Mouse (Mus musculus) limb, embryonic 10.5 days (tissue): ENCODE data around the gene Megf8. TPM values are rescaled to one million over a fixed set of nuclear protein-coding genes. Genes with fewer than 3 reads are reported as not detected.

ENCODE experiments used
- DNase-seq: peaks from one replicate; pipeline ENCODE4 v3.0.0-alpha.2; 2017; ENCODE audit warnings: low spot score
- H3K27ac ChIP-seq: fragments of 300-500 bp; sonication (generic); 2 replicates; pipeline ENCODE4 v1.5.1; 2016; ENCODE audit warnings: mild to moderate bottlenecking
- H3K27me3 ChIP-seq: fragments of 300-500 bp; sonication (generic); 2 replicates; pipeline ENCODE4 v1.6.1; 2016; ENCODE audit warnings: low read depth, mild to moderate bottlenecking; ENCODE audit not compliant: poor library complexity, severe bottlenecking
- H3K36me3 ChIP-seq: fragments of 300-500 bp; sonication (generic); 2 replicates; pipeline ENCODE4 v1.6.1; 2016; ENCODE audit warnings: mild to moderate bottlenecking, moderate library complexity
- H3K4me1 ChIP-seq: fragments of 300-500 bp; sonication (generic); 2 replicates; pipeline ENCODE4 v1.6.1; 2016
- H3K4me3 ChIP-seq: fragments of 300-500 bp; sonication (generic); 2 replicates; pipeline ENCODE4 v1.5.1; 2016; ENCODE audit warnings: mild to moderate bottlenecking, moderate library complexity
- H3K9me3 ChIP-seq: fragments of 300-500 bp; sonication (generic); replicated peaks from 2 replicates; pipeline ENCODE4 v1.6.1; 2016; ENCODE audit warnings: mild to moderate bottlenecking
- WGBS: fragments of 180-500 bp; shearing (Covaris S2); methylation state at CpG from one replicate; pipeline ENCODE4 v1.1.7; 2016; 5-methylcytosine and 5-hydroxymethylcytosine counted together
- polyA plus RNA-seq: library from polyadenylated mRNA; unstranded; fragments of >200 nt; fragmentation: Nextera tagmentation; extraction: Ambion mirVana; gene quantifications from 2 replicates; pipeline ENCODE4 v1.2.1, GENCODE M21; 2016

The Megf8 gene
- polyA plus RNA-seq, 1 experiment from 2014 or later: 22.2 TPM

- Histone ChIP-seq H3K36me3 (peaks cover 83% of the 10 kb centered on the region), H3K4me1 (peaks cover 29% of the 10 kb centered on the region), H3K9me3 (no peaks in the 10 kb centered on the region), H3K27me3 (no peaks in the 10 kb centered on the region), H3K4me3 (peak overlapping the region; percentile 3; the same call in 1 of the 2 replicates), H3K27ac (no peak overlapping the region)
- no peak for DNase-seq
- WGBS: 92% methylated on average over 9 of the region's 10 CpGs
Observed at GRCm38 (mm10) chr7:25293191-25293739, 23.7 kb upstream of the Megf8 start.

DNA sequence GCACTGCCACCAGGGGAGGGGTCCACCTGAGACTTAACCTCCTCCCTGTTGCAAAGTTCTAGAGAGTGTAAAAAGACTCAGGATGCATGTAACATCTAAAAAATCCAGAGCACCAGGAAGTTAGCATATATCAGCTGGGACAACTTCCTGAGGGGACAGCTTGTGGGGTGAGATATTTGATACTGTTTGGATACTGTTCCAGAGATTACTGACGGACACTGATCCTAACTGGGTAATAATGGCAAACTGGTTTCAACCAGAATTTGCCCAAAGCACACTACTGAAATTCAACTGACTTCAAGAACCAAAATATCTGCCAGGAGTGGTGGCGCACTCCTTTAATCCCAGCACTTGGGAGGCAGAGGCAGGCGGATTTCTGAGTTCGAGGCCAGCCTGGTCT lies 22.5 kb upstream of the Megf8 start:
- no peak for DNase-seq
- H3K4me3 ChIP-seq: no peak overlapping the region
- 90% methylated on average over 4 of the region's 4 CpGs for WGBS
- peaks cover 70% of the 10 kb centered on the region for H3K36me3 ChIP-seq
- H3K27me3 ChIP-seq: no peaks in the 10 kb centered on the region
- H3K9me3 ChIP-seq: no peaks in the 10 kb centered on the region
- H3K27ac ChIP-seq: no peak overlapping the region
- peaks cover 32% of the 10 kb centered on the region for H3K4me1 ChIP-seq

DNA sequence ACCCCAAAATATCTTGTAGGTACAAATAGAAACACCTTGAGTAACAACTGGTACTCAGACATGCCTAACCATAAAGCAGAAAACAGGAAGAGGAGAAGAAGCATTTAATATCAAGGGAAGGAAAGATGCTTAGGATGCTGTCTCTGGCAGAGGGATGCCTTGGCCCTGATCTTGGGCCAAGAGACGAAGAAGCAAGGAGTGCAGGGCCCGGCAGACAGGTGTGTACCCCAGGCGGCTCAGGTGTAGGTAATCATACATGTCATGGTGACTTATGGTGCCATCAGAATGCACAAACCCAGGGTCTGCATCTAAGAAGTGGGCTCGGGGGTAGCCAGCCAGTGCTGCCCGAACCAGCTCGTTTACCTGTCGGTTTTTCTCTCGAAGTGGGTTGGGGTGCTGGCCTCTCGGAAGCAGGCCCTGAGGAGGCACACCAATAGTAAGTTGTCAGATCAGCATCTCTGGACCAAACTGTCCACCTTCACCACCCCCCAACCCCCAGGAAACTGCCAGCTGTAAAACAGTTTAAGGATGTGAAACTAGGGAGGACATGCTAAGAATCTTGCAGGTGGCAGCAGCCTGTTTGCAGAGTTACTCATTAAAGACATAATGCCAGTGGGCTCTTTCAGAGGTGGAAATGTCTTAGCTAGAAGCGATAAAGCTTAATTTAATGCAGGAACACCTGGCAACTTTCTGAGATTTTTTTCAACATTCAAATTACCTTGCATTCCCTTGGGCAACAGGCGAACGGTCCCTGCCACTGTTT lies 21.8 kb upstream of the Megf8 start:
- H3K9me3 ChIP-seq: no peaks in the 10 kb centered on the region
- no peak overlapping the region for H3K27ac ChIP-seq
- WGBS: 90% methylated on average over 12 of the region's 12 CpGs
- peaks cover 32% of the 10 kb centered on the region for H3K4me1 ChIP-seq
- H3K4me3 ChIP-seq: no peak overlapping the region; the same call in 1 of the 2 replicates
- H3K27me3 ChIP-seq: no peaks in the 10 kb centered on the region
- no peak for DNase-seq
- H3K36me3 ChIP-seq: peaks cover 64% of the 10 kb centered on the region

DNA sequence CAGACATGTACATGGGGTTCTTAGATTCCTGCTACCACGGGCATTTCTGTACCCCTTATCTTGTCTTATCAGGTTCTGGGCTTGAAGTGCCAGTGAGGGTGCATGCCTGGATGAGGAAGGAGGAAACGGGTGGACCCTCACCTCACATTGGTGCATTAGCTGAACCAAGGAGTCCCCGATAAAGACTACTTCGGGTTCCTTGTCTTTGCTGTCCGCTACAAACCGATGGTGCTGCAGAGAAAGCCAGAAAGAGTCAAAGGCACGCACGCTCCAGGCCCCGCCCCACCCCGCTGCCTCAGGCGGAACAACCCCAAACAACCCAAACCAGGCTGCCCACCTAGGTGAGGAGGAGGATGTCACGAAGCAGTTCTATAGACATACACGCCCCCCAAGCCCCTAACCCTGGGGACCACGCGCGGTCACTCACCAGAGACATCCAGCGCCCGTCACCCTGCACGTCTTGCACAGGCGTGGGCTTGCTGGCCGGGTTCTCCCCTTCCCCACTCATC lies 20.0 kb upstream of the Megf8 start:
- Histone ChIP-seq H3K27me3 (no peaks in the 10 kb centered on the region), H3K4me1 (peaks cover 38% of the 10 kb centered on the region), H3K36me3 (peaks cover 45% of the 10 kb centered on the region), H3K27ac (peak overlapping the region; percentile 98), H3K4me3 (peak overlapping the region; percentile 95), H3K9me3 (no peaks in the 10 kb centered on the region)
- whole genome bisulfite sequencing: 2% methylated on average over 21 of the region's 21 CpGs
- DNase-seq: peak; percentile 77

GRCm38 (mm10) chr7:25297454-25298325 lies 19.3 kb upstream of the Megf8 start, which contains the start of gene Pafah1b3:
TSS of gene Pafah1b3 (minus strand) at chr7:25297986.
- H3K4me3 ChIP-seq: peak within 1 kb of the TSS; percentile 95
- H3K36me3 ChIP-seq: peaks cover 38% of the 10 kb centered on the region
- peaks cover 38% of the 10 kb centered on the region for H3K4me1 ChIP-seq
- under 1% methylated on average over 52 of the region's 52 CpGs for WGBS
- H3K9me3 ChIP-seq: no peaks in the 10 kb centered on the region
- H3K27me3 ChIP-seq: no peaks in the 10 kb centered on the region
- peak; percentile 90 for DNase-seq
- peak within 1 kb of the TSS; percentile 98 for H3K27ac ChIP-seq

DNA sequence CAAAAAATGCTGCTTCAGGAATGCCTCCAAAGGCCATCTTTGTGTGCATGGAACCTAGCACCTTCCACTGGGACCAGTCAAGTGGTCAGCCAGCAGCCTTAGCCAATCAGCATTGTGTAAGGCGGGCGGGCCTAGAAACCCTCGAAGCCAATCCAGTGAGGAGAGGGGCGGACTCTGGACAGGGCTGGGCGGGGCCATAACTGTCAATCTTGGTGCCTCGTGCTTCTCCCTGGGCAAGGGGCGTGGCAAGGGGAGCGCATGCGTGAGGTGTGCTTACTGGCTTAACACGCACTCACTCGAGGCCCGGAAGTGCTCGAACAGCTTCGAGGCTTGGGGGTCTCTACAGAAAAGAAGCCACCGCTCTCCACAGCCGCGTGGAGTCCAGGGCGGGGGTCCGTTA lies 15.9 kb upstream of the Megf8 start, which contains the start of gene Prr19:
Gene Prr19 (plus strand): TSS at position 349 of the 400 bp plus-strand sequence.
- no peaks in the 10 kb centered on the region for H3K9me3 ChIP-seq
- H3K4me3 ChIP-seq: no peak within 1 kb of the TSS
- H3K27me3 ChIP-seq: peaks cover 25% of the 10 kb centered on the region
- peaks cover 5% of the 10 kb centered on the region for H3K36me3 ChIP-seq
- WGBS: 61% methylated on average over 19 of the region's 19 CpGs
- no peak within 1 kb of the TSS for H3K27ac ChIP-seq
- peak; percentile 52 for DNase-seq
- peaks cover 36% of the 10 kb centered on the region for H3K4me1 ChIP-seq

DNA sequence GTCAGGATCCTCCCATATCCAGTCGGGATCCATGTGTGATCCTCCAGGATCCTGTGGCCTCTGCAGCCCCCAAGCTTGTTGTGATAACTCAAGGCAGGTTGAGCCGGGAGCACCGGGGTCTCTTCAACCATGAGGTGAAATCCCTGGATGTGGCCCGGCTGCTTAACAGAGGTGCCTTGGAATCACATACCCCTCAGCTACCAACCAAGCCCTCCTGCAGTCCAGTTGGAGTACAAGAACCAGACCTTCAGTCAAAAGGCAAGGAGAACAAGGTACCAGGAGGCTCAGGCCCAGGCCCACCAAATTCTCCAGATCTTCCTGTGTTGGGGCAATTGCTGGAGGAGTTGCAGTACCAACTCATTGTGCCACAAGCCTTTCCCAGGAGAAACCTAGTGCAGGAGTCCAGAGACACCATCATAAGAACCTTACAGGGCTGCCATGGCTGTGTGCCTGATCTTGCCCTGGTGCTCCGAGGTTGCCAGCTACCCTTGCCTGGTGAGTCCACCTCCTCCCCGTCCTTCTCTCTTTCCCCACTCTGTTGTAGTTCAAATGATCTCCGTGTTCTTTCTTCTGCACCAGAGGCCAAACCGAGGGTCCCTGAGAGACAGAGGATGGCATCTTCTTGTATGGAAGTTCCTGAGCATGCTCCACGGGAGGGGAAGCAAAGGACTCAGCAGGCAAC lies 13.8 kb upstream of the Megf8 start:
- 62% methylated on average over 9 of the region's 9 CpGs for WGBS
- no peak overlapping the region for H3K27ac ChIP-seq
- H3K27me3 ChIP-seq: peaks cover 45% of the 10 kb centered on the region
- peaks cover 21% of the 10 kb centered on the region for H3K4me1 ChIP-seq
- H3K9me3 ChIP-seq: no peaks in the 10 kb centered on the region
- no peaks in the 10 kb centered on the region for H3K36me3 ChIP-seq
- no peak for DNase-seq
- H3K4me3 ChIP-seq: no peak overlapping the region

- Histone ChIP-seq H3K4me3 (no peak overlapping the region), H3K4me1 (peaks cover 17% of the 10 kb centered on the region), H3K27ac (no peak overlapping the region), H3K9me3 (no peaks in the 10 kb centered on the region), H3K36me3 (no peaks in the 10 kb centered on the region), H3K27me3 (peaks cover 50% of the 10 kb centered on the region)
- WGBS: 68% methylated on average over 3 of the region's 3 CpGs
- DNase-seq: no peak
Observed at GRCm38 (mm10) chr7:25303685-25304006, 13.3 kb upstream of the Megf8 start.

DNA sequence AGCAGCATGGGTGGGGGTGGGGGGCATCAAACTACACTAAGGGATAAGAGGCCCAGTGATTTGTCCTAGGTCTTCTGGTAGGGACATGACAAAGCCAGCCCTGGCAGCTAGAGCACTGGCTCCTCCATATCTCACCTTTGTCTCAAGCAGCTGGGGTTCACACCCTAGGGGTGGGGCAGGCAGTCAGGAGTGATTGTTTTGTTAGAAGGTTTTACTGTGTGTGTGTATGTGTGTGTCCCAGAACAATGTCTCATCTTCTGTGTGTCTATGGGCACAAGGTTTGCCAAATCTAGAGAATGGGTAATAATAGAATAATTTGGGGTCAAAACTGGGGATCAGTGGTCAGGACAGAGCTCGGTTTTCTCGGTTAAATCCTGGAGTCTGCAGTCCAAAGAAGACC lies 11.5 kb upstream of the Megf8 start:
- Histone ChIP-seq H3K36me3 (no peaks in the 10 kb centered on the region), H3K27me3 (peaks cover 58% of the 10 kb centered on the region), H3K4me1 (peaks cover 17% of the 10 kb centered on the region), H3K9me3 (no peaks in the 10 kb centered on the region), H3K27ac (no peak overlapping the region), H3K4me3 (peak overlapping the region; percentile 59)
- no peak for DNase-seq
- 3% methylated on average over 2 of the region's 2 CpGs for WGBS

GRCm38 (mm10) chr7:25305956-25306613 lies 10.9 kb upstream of the Megf8 start, which contains the start of gene Tmem145:
TSS of gene Tmem145 (plus strand) at chr7:25306106.
- Histone ChIP-seq H3K36me3 (no peaks in the 10 kb centered on the region), H3K27me3 (peaks cover 60% of the 10 kb centered on the region), H3K4me1 (peaks cover 14% of the 10 kb centered on the region), H3K27ac (peak within 1 kb of the TSS; percentile 26; the same call in 1 of the 2 replicates), H3K4me3 (peak within 1 kb of the TSS; percentile 59), H3K9me3 (no peaks in the 10 kb centered on the region)
- peak; percentile 85 for DNase-seq
- WGBS: under 1% methylated on average over 47 of the region's 47 CpGs

GRCm38 (mm10) chr7:25306614-25306996 lies 10.4 kb upstream of the Megf8 start:
- no peaks in the 10 kb centered on the region for H3K36me3 ChIP-seq
- H3K9me3 ChIP-seq: no peaks in the 10 kb centered on the region
- no peak for DNase-seq
- peaks cover 65% of the 10 kb centered on the region for H3K27me3 ChIP-seq
- H3K4me3 ChIP-seq: peak overlapping the region; percentile 59; the same call in 1 of the 2 replicates
- H3K27ac ChIP-seq: no peak overlapping the region
- whole genome bisulfite sequencing: 52% methylated on average over 2 of the region's 2 CpGs
- H3K4me1 ChIP-seq: peaks cover 11% of the 10 kb centered on the region
